In the genomic region with DNA sequence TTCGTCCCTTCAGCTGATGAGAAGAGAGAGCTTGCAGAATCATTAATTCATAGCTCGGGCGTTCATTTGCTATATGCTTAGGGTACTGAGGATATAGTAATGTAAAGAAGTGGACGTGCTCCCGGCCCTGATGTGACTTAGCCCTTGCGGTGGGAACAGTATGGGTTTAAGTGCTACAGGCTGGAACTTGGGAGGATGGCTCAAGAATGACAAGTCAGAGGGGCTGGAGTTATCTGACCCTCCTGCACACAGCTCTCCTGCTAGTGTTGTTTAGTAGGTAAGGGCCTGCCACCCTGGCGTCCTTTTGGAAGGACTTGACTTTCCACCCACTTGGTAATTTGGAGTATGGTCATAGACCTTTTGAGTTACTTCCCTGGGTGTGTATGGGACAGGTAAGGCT, we compare ENCODE assay signal across 9 mouse cellular contexts. TPM values are rescaled to one million over a fixed set of nuclear protein-coding genes. Genes with fewer than 3 reads are reported as not detected.
A peak's percentile ranks its signal among the peaks of the same experiment; 100 is the strongest.
DNase-seq lines count a peak whose midpoint lies in the region; ATAC-seq and TF ChIP-seq lines count a peak whose summit lies in the region.
"Had no signal": no experiment of that assay in that cellular context is flagged by ENCODE, and none has a peak within 500 bp of the region (broad histone marks: within the 10 kb centered on the region; RNA-seq: fewer than 3 reads in every experiment).

No protein-coding gene starts in this region.

- peak overlapping the region; percentile 69 for H3K4me2 ChIP-seq in lung, embryonic 14.5 days
- peak overlapping the region; percentile 79 for H3K4me2 ChIP-seq in embryonic facial prominence, embryonic 15.5 days (replicated peaks)

- H3K27ac ChIP-seq in lung, embryonic 14.5 days (ENCODE audit: low read depth) = peak overlapping the region; percentile 83
- H3K27ac ChIP-seq in embryonic facial prominence, embryonic 15.5 days (replicated peaks) = no peak overlapping the region; the same call in 1 of the 2 replicates
- H3K27ac ChIP-seq in limb, embryonic 10.5 days = peak overlapping the region; percentile 89
- H3K27ac ChIP-seq in olfactory bulb, adult 2 months (ENCODE audit: insufficient read depth, low read depth, low read length) = no peak overlapping the region

- H3K9me3 ChIP-seq in lung, embryonic 14.5 days (ENCODE audit: low read depth, low read length) = no peaks in the 10 kb centered on the region
- H3K9me3 ChIP-seq in embryonic facial prominence, embryonic 15.5 days (replicated peaks) = no peaks in the 10 kb centered on the region
- H3K9me3 ChIP-seq in limb, embryonic 10.5 days (replicated peaks) = no peaks in the 10 kb centered on the region

- H3K9ac ChIP-seq in lung, embryonic 14.5 days = peak overlapping the region; percentile 89
- peak overlapping the region; percentile 97 for H3K9ac ChIP-seq in embryonic facial prominence, embryonic 15.5 days

- intact Hi-C loops in left cerebral cortex, postnatal 10 days (cut with DNase I) = no loop called here

- ATAC-seq in lung, embryonic 14.5 days (ENCODE audit: insufficient read depth) = no peak
- ATAC-seq in embryonic facial prominence, embryonic 15.5 days (ENCODE audit: insufficient number of reproducible peaks, low FRiP score, low TSS enrichment, low read depth) = no peak

- WGBS in lung, embryonic 14.5 days = 27% methylated on average over 7 of the region's 7 CpGs
- 31% methylated on average over 7 of the region's 7 CpGs for WGBS in embryonic facial prominence, embryonic 15.5 days
- WGBS in limb, embryonic 10.5 days = 43% methylated on average over 7 of the region's 7 CpGs
- 35% methylated on average over 7 of the region's 7 CpGs for WGBS in olfactory bulb, adult 2 months

- peaks cover 22% of the 10 kb centered on the region for H3K4me1 ChIP-seq in lung, embryonic 14.5 days (ENCODE audit: insufficient read depth)
- H3K4me1 ChIP-seq in embryonic facial prominence, embryonic 15.5 days = peaks cover 32% of the 10 kb centered on the region
- peaks cover 26% of the 10 kb centered on the region for H3K4me1 ChIP-seq in limb, embryonic 10.5 days
- H3K4me1 ChIP-seq in olfactory bulb, adult 2 months (ENCODE audit: control insufficient read depth, insufficient read depth, low read length) = peaks cover 11% of the 10 kb centered on the region

- peak overlapping the region; percentile 90 for H3K4me3 ChIP-seq in lung, embryonic 14.5 days (ENCODE audit: low read depth, low read length)
- peak overlapping the region; percentile 99 for H3K4me3 ChIP-seq in embryonic facial prominence, embryonic 15.5 days (replicated peaks)
- H3K4me3 ChIP-seq in limb, embryonic 10.5 days = peak overlapping the region; percentile 81
- H3K4me3 ChIP-seq in olfactory bulb, adult 2 months (ENCODE audit: insufficient read depth, low read depth, low read length) = peak overlapping the region; percentile 89

- DNase-seq in lung, embryonic 14.5 days = no peak
- DNase-seq in lung, postnatal 10 days = no peak
- DNase-seq in limb, embryonic 10.5 days (ENCODE audit: low spot score) = no peak
- no peak for DNase-seq in cerebellum, adult 11-12 months
- DNase-seq in left cerebral cortex, postnatal 10 days (ENCODE audit: extremely low spot score in 1 of 2, low spot score in 2 of 2) = no peak
- DNase-seq in urinary bladder, postnatal 36 days (ENCODE audit: low spot score in 2 of 2) = no peak

- no peaks in the 10 kb centered on the region for H3K27me3 ChIP-seq in lung, embryonic 14.5 days (ENCODE audit: insufficient read depth, low read length)
- H3K27me3 ChIP-seq in embryonic facial prominence, embryonic 15.5 days = no peaks in the 10 kb centered on the region
- H3K27me3 ChIP-seq in limb, embryonic 10.5 days (ENCODE audit: low read depth, poor library complexity, severe bottlenecking) = no peaks in the 10 kb centered on the region

- no peak for TF ChIP-seq CTCF in lung, embryonic 14.5 days (IDR thresholded peaks at IDR 0.05; ENCODE audit: low read depth)
- TF ChIP-seq CTCF in olfactory bulb, adult 2 months (IDR thresholded peaks at IDR 0.05; ENCODE audit: insufficient read depth, low read depth, low read length) = no peak

- TF ChIP-seq POLR2A in olfactory bulb, adult 2 months (IDR thresholded peaks at IDR 0.05; ENCODE audit: insufficient read depth, low read depth, low read length) = no peak

- H3K36me3 ChIP-seq in lung, embryonic 14.5 days (ENCODE audit: insufficient read depth) = no peaks in the 10 kb centered on the region
- no peaks in the 10 kb centered on the region for H3K36me3 ChIP-seq in embryonic facial prominence, embryonic 15.5 days
- H3K36me3 ChIP-seq in limb, embryonic 10.5 days = 0 out of 2 replicates have a peak, but pooled peaks cover 3% of the 10 kb centered on the region

RNA-seq across cellular contexts. Expression of a gene that starts 0.9 kb away (rescaled TPM):
- polyA plus RNA-seq in lung, embryonic 14.5 days (2014; fragmentation: Nextera tagmentation; extraction: Ambion mirVana) = 105 and 108 TPM in 2 replicates
- 90.5 and 94.2 TPM in 2 replicates for polyA plus RNA-seq in embryonic facial prominence, embryonic 15.5 days (2015; fragmentation: Nextera tagmentation; extraction: Ambion mirVana)
- polyA plus RNA-seq in limb, embryonic 10.5 days (2016; fragmentation: Nextera tagmentation; extraction: Ambion mirVana) = 61.3 and 67.2 TPM in 2 replicates
- polyA plus RNA-seq in olfactory bulb, adult 2 months (2012; ENCODE audit: insufficient read depth, insufficient read length, low replicate concordance, missing spikeins) = not detected in 2 replicates
- total RNA-seq in left cerebral cortex, postnatal 10 days (2021) = 100 to 1,000 TPM; 121 to 130 TPM

RNA-seq across cellular contexts. Expression of a gene that starts 18.7 kb away (rescaled TPM):
- polyA plus RNA-seq in lung, embryonic 14.5 days (2014; fragmentation: Nextera tagmentation; extraction: Ambion mirVana) = not detected in 2 replicates
- not detected in 2 replicates for polyA plus RNA-seq in embryonic facial prominence, embryonic 15.5 days (2015; fragmentation: Nextera tagmentation; extraction: Ambion mirVana)
- not detected in 2 replicates for polyA plus RNA-seq in limb, embryonic 10.5 days (2016; fragmentation: Nextera tagmentation; extraction: Ambion mirVana)
- not detected in 2 replicates for polyA plus RNA-seq in olfactory bulb, adult 2 months (2012; ENCODE audit: insufficient read depth, insufficient read length, low replicate concordance, missing spikeins)
- total RNA-seq in left cerebral cortex, postnatal 10 days (2021) = not detected
- total RNA-seq: neutrophil, adult 5-6 weeks had no signal

RNA-seq across cellular contexts. Expression of a gene that starts 41.1 kb away (rescaled TPM):
- polyA plus RNA-seq in lung, embryonic 14.5 days (2014; fragmentation: Nextera tagmentation; extraction: Ambion mirVana) = 293 and 296 TPM in 2 replicates
- polyA plus RNA-seq in embryonic facial prominence, embryonic 15.5 days (2015; fragmentation: Nextera tagmentation; extraction: Ambion mirVana) = 247 and 253 TPM in 2 replicates
- polyA plus RNA-seq in limb, embryonic 10.5 days (2016; fragmentation: Nextera tagmentation; extraction: Ambion mirVana) = 353 and 441 TPM in 2 replicates
- not detected in 2 replicates for polyA plus RNA-seq in olfactory bulb, adult 2 months (2012; ENCODE audit: insufficient read depth, insufficient read length, low replicate concordance, missing spikeins)
- total RNA-seq in left cerebral cortex, postnatal 10 days (2021) = 10 to 100 TPM; 62.1 to 75.7 TPM

RNA-seq across cellular contexts. Expression of a gene that starts 41.2 kb away (rescaled TPM):
- polyA plus RNA-seq in lung, embryonic 14.5 days (2014; fragmentation: Nextera tagmentation; extraction: Ambion mirVana) = 53.4 and 54.5 TPM in 2 replicates
- polyA plus RNA-seq in embryonic facial prominence, embryonic 15.5 days (2015; fragmentation: Nextera tagmentation; extraction: Ambion mirVana) = 39.2 and 40.5 TPM in 2 replicates
- polyA plus RNA-seq in limb, embryonic 10.5 days (2016; fragmentation: Nextera tagmentation; extraction: Ambion mirVana) = 52.4 and 56.0 TPM in 2 replicates
- not detected in 2 replicates for polyA plus RNA-seq in olfactory bulb, adult 2 months (2012; ENCODE audit: insufficient read depth, insufficient read length, low replicate concordance, missing spikeins)
- total RNA-seq in left cerebral cortex, postnatal 10 days (2021) = 10 to 100 TPM; 36.8 to 38.4 TPM

Comparison
In these comparisons a context has a peak if more than half of its experiments do, and no peak if none do; other contexts are left out.
1. H3K27ac ChIP-seq: peak in lung, embryonic 14.5 days (single experiment) and limb, embryonic 10.5 days (single experiment); none in embryonic facial prominence, embryonic 15.5 days (single experiment) and olfactory bulb, adult 2 months (single experiment).
2. RNA of a gene that starts 41.1 kb away (polyA plus RNA-seq): 353 to 441 TPM in limb, embryonic 10.5 days, 293 to 296 TPM in lung, embryonic 14.5 days and 247 to 253 TPM in embryonic facial prominence, embryonic 15.5 days; not detected in olfactory bulb, adult 2 months; every median in the first group is over 100 times any median in the second.
3. Peak in every context shown above with its lines, with median percentiles within 50 percentile points of each other: H3K4me3 ChIP-seq.